Mouse (Mus musculus) stomach, embryonic 16.5 days (tissue): ENCODE data around the gene Hook2. TPM values are rescaled to one million over a fixed set of nuclear protein-coding genes. Genes with fewer than 3 reads are reported as not detected.

ENCODE experiments used
- ATAC-seq: fragments of 200-750 bp; cut with Nextera tagmentation; 2 replicates; pipeline ENCODE4 v1.8.0; 2017; ENCODE audit warnings: moderate number of reproducible peaks, moderate TSS enrichment; ENCODE audit not compliant: insufficient read depth, low FRiP score
- H3K27ac ChIP-seq: fragments of 300-500 bp; sonication (generic); 2 replicates; pipeline ENCODE4 v1.5.1; 2014; ENCODE audit warnings: low read length
- H3K27me3 ChIP-seq: fragments of 300-500 bp; sonication (generic); 2 replicates; pipeline ENCODE4 v1.6.1; 2014; ENCODE audit warnings: low read length, control low read depth, mixed read lengths; ENCODE audit not compliant: control insufficient read depth, insufficient read depth
- H3K36me3 ChIP-seq: fragments of 300-500 bp; sonication (generic); 2 replicates; pipeline ENCODE4 v1.6.1; 2014; ENCODE audit warnings: low read length; ENCODE audit not compliant: control insufficient read depth, insufficient read depth
- H3K4me1 ChIP-seq: fragments of 300-500 bp; sonication (generic); 2 replicates; pipeline ENCODE4 v1.6.1; 2014; ENCODE audit warnings: low read length, control low read depth, mixed read lengths; ENCODE audit not compliant: control insufficient read depth, insufficient read depth
- H3K4me2 ChIP-seq: fragments of 300-500 bp; sonication (generic); 2 replicates; pipeline ENCODE4 v1.6.1; 2014; ENCODE audit warnings: low read depth, low read length, mixed read lengths
- H3K4me3 ChIP-seq: fragments of 300-500 bp; sonication (generic); replicated peaks from 2 replicates; pipeline ENCODE4 v1.5.1; 2014; ENCODE audit warnings: mild to moderate bottlenecking, low read length
- H3K9ac ChIP-seq: fragments of 300-500 bp; sonication (generic); 2 replicates; pipeline ENCODE4 v1.6.1; 2014; ENCODE audit warnings: low read length
- H3K9me3 ChIP-seq: fragments of 300-500 bp; sonication (generic); replicated peaks from 2 replicates; pipeline ENCODE4 v1.6.1; 2016; ENCODE audit warnings: low read length, control low read depth; ENCODE audit not compliant: control insufficient read depth
- WGBS: fragments of 180-500 bp; shearing (Covaris S2); extraction: QIAGEN DNeasy Blood & Tissue Kit; methylation state at CpG from one replicate; pipeline ENCODE4 v1.1.7; 2014; 5-methylcytosine and 5-hydroxymethylcytosine counted together
- polyA plus RNA-seq: library from polyadenylated mRNA; unstranded; fragments of >200 nt; fragmentation: Nextera tagmentation; extraction: Ambion mirVana; gene quantifications from 2 replicates; pipeline ENCODE4 v1.2.1, GENCODE M21; 2015

Gene Hook2
- polyA plus RNA-seq, result 50.0 TPM in 2 replicates

DNA sequence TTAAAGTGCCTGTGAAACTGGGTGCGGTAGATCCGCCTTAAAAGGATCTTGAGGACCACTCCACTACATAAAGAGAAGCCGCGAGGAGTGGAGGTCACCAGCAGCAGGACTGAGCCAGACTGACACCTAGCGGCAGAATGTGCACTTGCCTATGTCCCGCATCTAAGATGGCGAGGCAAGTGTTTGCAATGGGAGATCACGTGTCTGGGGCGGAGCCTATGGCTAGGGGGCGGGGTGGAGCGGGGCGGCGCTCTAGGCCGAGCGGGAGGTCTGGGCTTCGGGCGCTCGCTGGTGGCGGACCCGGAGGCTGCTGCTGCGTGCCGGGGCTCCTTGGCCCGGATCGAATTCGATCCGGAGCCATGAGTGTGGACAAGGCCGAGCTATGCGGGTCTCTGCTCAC lies at the start of gene Hook2:
Gene Hook2 (plus strand): TSS at position 255 of the 400 bp plus-strand sequence.
- WGBS, result under 1% methylated on average over 28 of the region's 28 CpGs

DNA sequence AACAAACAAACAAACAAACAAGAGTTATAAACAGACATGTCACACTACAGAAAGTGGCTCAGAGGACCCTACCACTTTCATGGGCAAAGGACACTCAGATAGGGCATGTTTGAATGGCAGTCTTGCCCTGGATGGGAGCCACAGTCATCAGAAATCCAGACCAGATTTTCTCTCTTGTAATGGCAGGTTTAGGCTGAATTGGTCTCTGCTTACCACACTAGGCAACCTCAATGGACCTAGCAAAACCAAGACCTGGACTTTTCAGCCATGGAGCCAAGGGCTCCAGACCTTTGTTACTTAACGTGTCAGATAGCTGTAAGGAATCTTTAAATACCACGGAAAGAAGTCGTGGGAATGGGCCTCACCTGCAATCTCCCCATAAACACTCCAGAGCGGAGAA lies 46.7 kb upstream of the Hook2 start:
- Histone ChIP-seq H3K4me3 (no peak overlapping the region), H3K9ac (no peak overlapping the region), H3K4me1 (peaks cover 8% of the 10 kb centered on the region), H3K27me3 (peaks cover 51% of the 10 kb centered on the region), H3K4me2 (no peak overlapping the region), H3K36me3 (no peaks in the 10 kb centered on the region), H3K27ac (no peak overlapping the region), H3K9me3 (no peaks in the 10 kb centered on the region)
- ATAC-seq, result no peak
- WGBS, result 22% methylated on average over 4 of the region's 4 CpGs

More for the DNA sequence above, at the start of gene Hook2:
- peak within 1 kb of the TSS; percentile 89 for H3K4me2 ChIP-seq
- H3K27ac ChIP-seq, result peak within 1 kb of the TSS; percentile 95
- H3K9me3 ChIP-seq, result no peaks in the 10 kb centered on the region
- H3K4me1 ChIP-seq, result peaks cover 16% of the 10 kb centered on the region
- peak within 1 kb of the TSS; percentile 84 for H3K9ac ChIP-seq
- no peaks in the 10 kb centered on the region for H3K36me3 ChIP-seq
- peak; percentile 92 for ATAC-seq
- H3K4me3 ChIP-seq, result peak within 1 kb of the TSS; percentile 62
- no peaks in the 10 kb centered on the region for H3K27me3 ChIP-seq

DNA sequence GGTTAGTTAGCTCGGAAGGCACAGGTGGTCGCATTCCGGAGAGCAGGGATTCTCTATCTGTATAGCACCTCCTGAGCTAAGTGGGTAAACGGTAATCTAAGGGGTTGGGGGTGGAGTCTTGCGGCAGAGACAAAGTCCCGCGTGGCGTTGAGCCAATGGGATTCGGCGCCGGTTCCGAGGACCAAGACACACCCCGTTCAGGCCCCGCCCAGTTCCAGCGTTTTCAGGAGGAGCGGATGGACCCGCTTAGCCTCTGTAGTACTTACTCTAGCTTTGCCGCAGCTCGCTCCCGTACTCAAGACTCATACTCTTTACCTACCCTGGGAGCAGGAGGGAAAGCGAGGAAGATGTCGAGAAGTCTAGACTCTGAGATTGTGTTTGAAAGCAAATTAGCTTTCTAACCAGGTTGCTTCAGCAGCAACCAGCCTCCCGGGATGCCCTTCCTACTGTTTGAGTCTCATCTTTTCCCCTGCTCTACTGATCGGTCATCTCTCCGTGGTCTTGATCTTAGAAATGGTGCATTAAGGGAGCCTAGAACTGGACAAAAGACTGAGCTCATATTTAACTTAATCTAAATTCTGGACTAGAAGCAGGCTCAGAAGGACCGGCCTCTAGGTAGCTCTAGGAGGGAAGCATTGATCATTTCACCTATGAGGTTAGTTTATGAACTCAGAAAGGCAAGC lies 45.8 kb upstream of the Hook2 start:
- no peaks in the 10 kb centered on the region for H3K36me3 ChIP-seq
- H3K4me2 ChIP-seq, result peak overlapping the region; percentile 20; the same call in 1 of the 2 replicates
- peaks cover 8% of the 10 kb centered on the region for H3K4me1 ChIP-seq
- 3% methylated on average over 26 of the region's 26 CpGs for WGBS
- H3K27me3 ChIP-seq, result peaks cover 51% of the 10 kb centered on the region
- H3K9ac ChIP-seq, result no peak overlapping the region
- ATAC-seq, result peak; percentile 53; the same call in 1 of the 2 replicates
- H3K4me3 ChIP-seq, result no peak overlapping the region
- no peaks in the 10 kb centered on the region for H3K9me3 ChIP-seq
- no peak overlapping the region for H3K27ac ChIP-seq

DNA sequence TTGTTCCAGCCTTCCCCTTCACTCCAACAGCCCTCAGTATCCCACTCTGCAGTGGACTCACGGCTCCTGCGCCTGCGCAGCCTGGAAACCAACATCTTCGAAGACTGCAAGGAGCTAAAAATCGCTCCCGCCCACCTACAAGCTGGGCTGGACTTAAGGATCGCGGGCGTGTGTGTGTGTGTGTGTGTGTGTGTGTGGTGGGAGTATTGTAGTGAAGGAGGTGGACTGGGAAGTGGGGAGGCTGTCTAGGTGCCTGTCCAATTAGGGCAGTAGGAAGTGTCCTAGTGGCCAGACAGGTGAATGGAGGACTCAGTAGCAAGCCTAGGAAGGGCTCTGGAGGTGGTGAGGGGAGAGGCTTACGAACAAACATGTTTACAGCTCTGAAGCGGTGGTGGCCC lies 45.2 kb upstream of the Hook2 start:
- H3K9ac ChIP-seq, result no peak overlapping the region
- no peak for ATAC-seq
- H3K27me3 ChIP-seq, result peaks cover 52% of the 10 kb centered on the region
- WGBS, result 8% methylated on average over 11 of the region's 11 CpGs
- H3K4me1 ChIP-seq, result peaks cover 8% of the 10 kb centered on the region
- H3K36me3 ChIP-seq, result no peaks in the 10 kb centered on the region
- no peaks in the 10 kb centered on the region for H3K9me3 ChIP-seq
- no peak overlapping the region for H3K27ac ChIP-seq
- H3K4me2 ChIP-seq, result no peak overlapping the region
- H3K4me3 ChIP-seq, result no peak overlapping the region; the same call in 1 of the 2 replicates

GRCm38 (mm10) chr8:84945633-84946527 lies 44.5 kb upstream of the Hook2 start:
- H3K36me3 ChIP-seq, result no peaks in the 10 kb centered on the region
- peak overlapping the region; percentile 50 for H3K4me3 ChIP-seq
- peak overlapping the region; percentile 67 for H3K4me2 ChIP-seq
- no peaks in the 10 kb centered on the region for H3K9me3 ChIP-seq
- H3K27ac ChIP-seq, result no peak overlapping the region
- WGBS, result under 1% methylated on average over 49 of the region's 67 CpGs
- ATAC-seq, result no peak
- peak overlapping the region; percentile 57 for H3K9ac ChIP-seq
- peaks cover 8% of the 10 kb centered on the region for H3K4me1 ChIP-seq
- H3K27me3 ChIP-seq, result peaks cover 54% of the 10 kb centered on the region

DNA sequence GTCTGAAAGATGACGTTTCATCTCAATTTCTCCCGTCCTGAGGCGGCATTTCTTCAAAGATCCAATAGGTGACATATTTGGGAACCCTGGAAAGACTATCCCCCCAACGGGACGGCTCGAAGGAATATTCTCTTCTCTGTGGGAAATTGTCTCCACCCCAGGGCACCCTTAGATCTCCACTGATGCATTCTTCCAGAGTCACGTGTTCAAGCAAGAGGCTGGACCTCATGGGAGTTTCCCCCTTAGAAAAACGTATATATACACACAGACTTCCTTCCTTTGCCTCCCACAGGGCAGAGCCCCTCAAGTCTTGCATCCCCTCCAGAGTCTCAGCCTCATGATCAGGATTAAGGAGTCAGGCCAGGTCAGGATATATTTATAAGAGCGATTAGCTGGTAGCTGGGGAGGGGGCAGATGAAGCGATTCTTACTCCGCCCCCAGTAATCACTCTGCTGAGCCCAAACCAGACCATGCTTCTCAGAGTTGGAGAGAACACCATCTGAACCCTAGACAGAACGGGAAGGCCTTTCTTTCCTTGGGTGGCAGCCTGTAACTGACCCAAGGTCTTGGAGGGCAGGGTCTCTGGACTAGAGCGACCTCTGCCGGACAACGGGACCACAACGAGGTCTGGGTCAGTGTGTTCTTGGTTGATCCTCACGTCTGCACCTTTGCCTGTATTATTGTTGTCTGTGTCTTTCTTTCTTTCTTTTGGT lies 43.7 kb upstream of the Hook2 start, which contains the start of gene Rtbdn:
Gene Rtbdn (plus strand): TSS at position 464 of the 713 bp plus-strand sequence.
- H3K9ac ChIP-seq, result peak within 1 kb of the TSS; percentile 57
- no peaks in the 10 kb centered on the region for H3K36me3 ChIP-seq
- H3K4me3 ChIP-seq, result peak within 1 kb of the TSS; percentile 50
- 9% methylated on average over 17 of the region's 17 CpGs for WGBS
- H3K9me3 ChIP-seq, result no peaks in the 10 kb centered on the region
- peaks cover 58% of the 10 kb centered on the region for H3K27me3 ChIP-seq
- H3K4me2 ChIP-seq, result peak within 1 kb of the TSS; percentile 67
- H3K4me1 ChIP-seq, result peaks cover 8% of the 10 kb centered on the region
- no peak; the same call in 1 of the 2 replicates for ATAC-seq
- no peak within 1 kb of the TSS for H3K27ac ChIP-seq

DNA sequence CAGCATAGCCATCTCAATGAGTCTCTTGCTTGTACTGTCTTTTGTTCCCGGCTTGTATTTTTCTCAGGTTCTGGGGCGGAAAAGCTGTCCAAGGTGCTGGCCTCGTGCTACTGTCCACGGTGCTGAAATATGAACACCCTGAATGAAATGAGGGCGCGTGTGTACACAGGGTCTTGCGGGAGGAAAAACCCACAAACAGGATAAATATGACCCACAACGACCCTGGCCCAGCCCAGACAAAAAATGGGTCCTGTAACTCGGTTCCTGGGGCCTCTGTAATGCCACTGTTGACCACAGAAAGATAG lies 43.2 kb upstream of the Hook2 start:
- WGBS, result 11% methylated on average over 9 of the region's 9 CpGs

DNA sequence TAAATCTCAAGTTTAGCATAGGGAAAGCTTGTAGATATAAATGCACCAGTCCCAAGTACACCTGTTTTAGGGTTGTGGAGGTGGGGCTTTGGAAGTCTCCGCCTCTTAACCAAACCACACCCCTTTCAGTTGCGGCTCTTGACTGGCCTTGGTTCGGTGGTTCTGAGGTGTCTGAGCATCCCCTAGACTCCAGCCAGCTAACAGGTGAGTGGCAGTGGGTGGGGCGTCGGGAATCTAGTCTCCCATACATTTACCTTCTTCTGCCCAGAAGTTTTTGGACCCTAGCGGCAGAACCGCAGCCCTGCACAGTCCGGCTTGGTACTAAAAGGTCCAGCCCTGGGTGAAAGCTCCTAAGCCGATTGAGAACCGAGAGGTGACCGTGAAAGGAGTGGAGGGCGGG lies 40.6 kb upstream of the Hook2 start:
- peaks cover 8% of the 10 kb centered on the region for H3K4me1 ChIP-seq
- H3K4me2 ChIP-seq, result no peak overlapping the region
- H3K27ac ChIP-seq, result no peak overlapping the region
- no peak overlapping the region for H3K4me3 ChIP-seq
- H3K36me3 ChIP-seq, result no peaks in the 10 kb centered on the region
- WGBS, result 27% methylated on average over 12 of the region's 12 CpGs
- peaks cover 44% of the 10 kb centered on the region for H3K27me3 ChIP-seq
- no peak for ATAC-seq
- no peaks in the 10 kb centered on the region for H3K9me3 ChIP-seq
- H3K9ac ChIP-seq, result no peak overlapping the region

More for the DNA sequence above, 43.2 kb upstream of the Hook2 start:
- Histone ChIP-seq H3K4me3 (no peak overlapping the region), H3K9ac (no peak overlapping the region), H3K27ac (no peak overlapping the region), H3K27me3 (peaks cover 58% of the 10 kb centered on the region), H3K4me1 (peaks cover 8% of the 10 kb centered on the region), H3K4me2 (no peak overlapping the region), H3K9me3 (no peaks in the 10 kb centered on the region), H3K36me3 (no peaks in the 10 kb centered on the region)
- no peak for ATAC-seq
